Mouse (Mus musculus) adrenal gland, postnatal 36 days (tissue): ENCODE results near the gene Itga3. TPM values are rescaled to one million over a fixed set of nuclear protein-coding genes. Genes with fewer than 3 reads are reported as not detected.

ENCODE experiments used
- DNase-seq, 2 experiments: peaks; one replicate each; pipeline ENCODE4 v3.0.0; 2021; ENCODE audit warnings: mixed read lengths in 1 of 2
- total RNA-seq, 2 experiments: library from RNA; stranded (reverse); gene quantifications; 2 replicates each; pipeline ENCODE4 v1.2.3; 2021

Itga3 gene
- total RNA-seq, 2 experiments from 2014 or later, result 38.0 to 56.7 TPM

DNA sequence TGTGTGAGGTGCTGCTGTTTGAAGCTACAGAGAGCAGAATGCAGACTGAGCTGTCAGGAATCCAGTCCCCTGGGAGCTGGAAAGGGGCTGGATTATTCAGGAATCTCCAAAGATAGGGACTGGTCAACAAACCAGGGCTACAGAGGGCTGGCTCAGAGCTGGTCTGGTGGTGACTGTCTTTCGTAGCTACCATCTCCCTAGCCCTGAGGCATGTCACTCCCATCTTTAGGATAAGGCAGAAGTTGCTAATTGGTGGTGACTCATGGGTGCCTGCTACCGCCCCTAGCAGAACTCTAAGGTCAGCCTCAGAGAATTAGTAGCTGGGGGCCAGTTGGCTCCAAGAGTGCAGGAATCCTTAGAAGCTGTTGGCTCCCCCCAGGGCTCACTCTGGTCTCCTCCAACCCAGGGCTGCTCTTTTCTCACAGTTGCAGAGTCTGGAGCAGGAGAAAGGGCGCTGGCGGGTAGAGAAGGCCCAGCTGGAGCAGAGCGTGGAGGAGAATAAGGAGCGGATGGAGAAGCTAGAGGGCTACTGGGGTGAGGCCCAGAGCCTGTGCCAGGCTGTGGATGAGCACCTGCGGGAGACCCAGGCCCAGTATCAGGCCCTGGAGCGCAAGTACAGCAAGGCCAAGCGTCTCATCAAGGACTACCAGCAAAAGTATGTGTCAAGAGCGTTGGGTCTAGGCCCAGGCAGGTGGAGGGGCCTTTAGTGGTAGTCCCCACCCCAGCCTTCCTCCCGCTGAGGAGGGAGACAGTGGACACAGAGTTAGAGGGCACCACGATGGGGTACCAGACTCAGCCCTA lies 72.3 kb downstream of the Itga3 start:
- DNase-seq, result no peak

DNA sequence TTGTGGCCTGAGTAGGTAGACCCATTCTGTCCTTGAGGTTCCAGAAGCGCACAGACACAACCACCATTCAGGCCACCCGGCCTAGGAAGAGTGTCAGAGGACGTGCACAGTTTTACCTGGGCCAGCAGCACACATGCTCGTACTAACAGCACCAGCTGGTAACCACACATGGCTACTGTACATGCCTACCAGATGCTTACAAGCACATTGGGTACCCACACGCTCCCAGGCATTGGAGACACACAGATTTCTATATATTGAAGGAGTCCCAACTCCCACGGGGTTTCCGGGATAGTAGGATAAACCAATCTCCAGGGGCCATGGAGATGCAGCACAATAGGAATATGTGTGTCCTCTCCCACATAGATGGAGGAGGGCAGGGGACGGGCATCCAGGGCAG lies 73.9 kb downstream of the Itga3 start:
- no peak for DNase-seq

DNA sequence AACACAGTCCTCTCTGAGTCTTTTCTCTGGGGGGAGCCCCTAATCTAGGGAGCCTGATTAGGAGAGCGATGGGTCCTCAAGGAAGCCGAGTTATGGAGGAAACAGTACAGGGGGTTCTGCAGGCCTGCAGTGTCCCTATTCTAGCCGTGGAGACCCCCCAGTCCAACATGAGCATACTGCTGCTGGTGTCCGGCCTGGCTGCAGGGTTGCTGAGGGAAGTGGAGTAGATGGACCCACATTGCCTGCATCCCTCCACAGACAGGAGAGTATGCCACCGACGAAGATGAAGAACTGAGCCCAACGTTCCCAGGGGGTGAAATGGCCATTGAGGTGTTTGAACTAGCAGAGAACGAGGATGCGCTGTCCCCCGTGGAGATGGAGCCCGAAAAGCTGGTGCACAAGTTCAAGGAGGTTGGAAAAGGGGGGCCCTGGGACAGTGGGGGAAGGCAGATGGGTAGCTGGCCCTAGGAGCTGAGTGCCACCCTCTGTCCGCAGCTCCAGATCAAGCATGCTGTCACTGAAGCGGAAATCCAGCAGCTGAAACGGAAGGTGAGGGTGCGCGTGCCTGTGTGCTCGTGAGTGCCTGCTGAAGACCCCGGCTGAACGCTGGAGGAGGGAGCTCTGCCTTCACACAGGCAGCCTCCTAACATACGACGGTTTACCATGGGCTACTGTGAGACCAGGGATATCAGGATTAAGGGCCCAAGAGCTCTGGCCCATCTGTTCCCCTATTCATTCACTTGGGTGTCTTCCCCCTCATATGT lies 74.8 kb downstream of the Itga3 start:
- no peak for DNase-seq

DNA sequence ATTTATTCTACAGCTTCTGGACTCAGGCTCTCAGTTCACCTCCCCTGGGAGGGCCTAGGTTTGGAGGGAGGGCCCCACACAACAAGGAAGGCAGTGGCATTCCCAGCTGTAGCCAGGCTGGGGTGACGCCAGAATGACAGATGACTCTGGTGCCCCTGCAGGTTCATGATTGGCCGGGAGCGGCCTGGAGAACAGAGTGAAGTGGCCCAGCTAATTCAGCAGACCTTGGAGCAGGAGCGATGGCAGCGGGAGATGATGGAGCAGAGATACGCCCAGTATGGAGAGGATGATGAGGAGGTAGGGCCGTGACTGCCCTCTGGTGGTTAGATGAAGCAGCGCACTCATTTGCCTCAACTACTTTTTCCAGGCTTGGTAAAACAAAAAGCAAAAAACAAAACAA lies 75.5 kb downstream of the Itga3 start:
- peak; percentile 81 to 83 for DNase-seq

DNA sequence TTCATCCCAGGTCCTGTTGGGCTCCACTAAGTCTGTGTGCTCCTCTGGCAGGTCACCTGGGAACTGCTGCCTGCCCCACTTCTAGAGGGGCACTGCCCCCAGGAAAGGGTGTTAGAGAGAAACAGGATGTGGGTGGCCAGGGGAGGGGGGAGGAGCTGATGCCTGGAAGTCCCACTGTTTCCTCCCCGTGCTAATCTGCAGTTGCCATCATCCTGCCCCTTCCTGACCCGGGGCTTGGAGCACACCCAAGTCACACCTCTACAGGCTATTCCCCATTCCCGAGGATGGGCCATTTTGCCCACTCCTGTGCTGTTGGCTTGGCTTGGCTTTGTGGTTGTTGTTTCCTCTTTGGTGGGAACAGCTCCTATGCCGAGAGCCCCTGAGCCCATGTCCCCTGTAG lies 76.1 kb downstream of the Itga3 start:
- peak in 1 of 2 experiments; percentile 73 for DNase-seq

DNA sequence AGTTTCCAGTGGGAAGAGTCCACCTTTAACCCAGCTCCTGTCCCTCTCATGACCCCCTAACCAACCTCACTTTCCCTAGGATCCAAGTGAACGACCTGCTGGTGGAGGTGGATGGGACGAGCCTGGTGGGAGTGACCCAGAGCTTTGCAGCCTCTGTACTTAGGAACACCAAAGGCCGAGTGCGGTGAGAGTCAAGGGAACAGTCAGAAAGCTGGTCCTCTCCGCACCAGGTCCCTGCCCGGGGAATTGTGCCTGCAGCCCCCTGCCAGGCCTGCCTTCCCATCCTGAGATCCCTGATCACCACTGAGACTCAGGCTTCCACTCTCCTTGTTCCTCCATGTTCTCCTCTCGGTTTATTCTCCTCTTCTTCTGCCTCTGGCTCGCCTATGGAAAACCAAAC lies 76.5 kb downstream of the Itga3 start:
- no peak for DNase-seq

DNA sequence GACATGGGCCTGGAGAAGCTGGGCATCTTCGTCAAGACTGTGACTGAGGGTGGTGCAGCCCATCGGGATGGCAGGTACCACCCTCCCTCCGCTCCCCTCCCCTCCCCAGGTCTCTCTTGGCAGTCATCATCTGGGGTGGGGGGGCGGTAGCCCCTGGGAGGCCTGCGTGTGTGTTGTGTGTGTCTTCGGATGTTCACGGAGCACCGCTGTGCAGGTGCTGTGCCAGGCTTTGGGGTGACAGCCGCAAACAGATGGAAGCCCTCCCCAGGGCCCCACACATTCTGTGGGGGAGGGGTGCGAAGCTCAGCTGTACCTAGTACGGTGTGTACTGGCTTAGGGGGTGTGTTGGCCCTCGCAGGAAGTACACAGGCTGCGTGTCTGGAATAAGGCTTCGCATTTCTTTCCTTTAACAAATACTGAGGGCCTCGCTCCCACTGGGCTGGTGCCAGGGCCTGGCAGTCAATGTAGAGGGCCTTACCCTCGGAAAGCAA lies 78.5 kb downstream of the Itga3 start:
- DNase-seq, result no peak

DNA sequence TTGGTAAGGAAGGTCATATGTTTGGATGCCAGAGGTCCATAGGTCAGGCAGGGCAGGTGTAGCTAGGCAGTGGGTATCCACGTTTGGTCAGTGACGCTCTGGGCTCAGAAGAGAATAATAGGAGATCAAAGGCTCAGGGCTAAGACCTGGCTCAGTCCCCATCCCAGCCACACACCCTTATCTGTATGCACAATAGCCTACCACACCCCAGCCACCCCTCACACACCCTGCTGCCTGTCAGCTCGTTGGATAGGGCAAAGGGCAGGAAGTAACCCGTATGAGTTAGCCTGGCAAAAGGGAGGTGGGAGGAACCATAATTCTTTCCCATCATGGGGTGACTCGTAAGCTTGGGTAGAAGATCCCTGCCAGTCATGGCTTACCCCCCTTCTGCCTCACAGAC lies 79.0 kb downstream of the Itga3 start:
- no peak for DNase-seq

DNA sequence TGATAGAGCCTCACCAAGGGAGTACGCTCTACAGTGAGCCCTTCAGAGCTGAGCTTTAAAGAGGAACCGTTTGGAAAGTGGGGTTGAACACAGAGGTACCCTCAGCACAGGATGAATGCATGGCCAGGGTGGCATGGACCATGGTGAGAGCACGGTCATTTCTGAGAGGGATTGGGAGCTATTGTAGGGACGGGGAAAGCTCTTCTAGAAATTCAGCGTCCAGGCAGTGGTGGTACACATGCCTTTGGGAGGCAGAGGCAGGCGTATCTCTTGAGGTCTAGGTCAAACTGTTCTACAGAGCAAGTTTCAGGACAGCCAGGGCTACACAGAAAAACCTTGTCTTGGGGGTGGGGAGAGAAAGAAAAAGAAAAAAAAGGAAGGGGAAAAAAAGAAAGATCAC lies 79.6 kb downstream of the Itga3 start:
- no peak for DNase-seq

DNA sequence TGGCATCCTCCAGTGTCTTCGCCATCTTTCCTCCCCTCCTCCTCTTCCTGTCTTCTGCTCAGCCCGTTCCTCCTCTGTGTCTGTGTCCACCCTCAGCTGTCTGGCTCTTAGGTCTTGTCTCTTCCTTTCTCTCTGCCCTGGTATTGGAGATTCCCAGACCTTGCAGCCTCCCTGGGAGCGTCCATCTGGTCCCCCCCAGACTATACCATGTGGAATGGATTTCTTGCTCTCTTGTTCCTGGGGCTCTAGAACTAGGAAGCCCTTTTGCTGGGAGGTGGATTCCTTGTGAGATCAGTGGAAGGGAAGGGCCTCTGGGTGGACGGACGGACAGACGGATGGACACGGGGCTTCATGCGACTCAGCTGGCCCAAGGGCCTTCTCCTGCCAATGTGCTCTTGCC lies 80.5 kb downstream of the Itga3 start:
- no peak for DNase-seq

DNA sequence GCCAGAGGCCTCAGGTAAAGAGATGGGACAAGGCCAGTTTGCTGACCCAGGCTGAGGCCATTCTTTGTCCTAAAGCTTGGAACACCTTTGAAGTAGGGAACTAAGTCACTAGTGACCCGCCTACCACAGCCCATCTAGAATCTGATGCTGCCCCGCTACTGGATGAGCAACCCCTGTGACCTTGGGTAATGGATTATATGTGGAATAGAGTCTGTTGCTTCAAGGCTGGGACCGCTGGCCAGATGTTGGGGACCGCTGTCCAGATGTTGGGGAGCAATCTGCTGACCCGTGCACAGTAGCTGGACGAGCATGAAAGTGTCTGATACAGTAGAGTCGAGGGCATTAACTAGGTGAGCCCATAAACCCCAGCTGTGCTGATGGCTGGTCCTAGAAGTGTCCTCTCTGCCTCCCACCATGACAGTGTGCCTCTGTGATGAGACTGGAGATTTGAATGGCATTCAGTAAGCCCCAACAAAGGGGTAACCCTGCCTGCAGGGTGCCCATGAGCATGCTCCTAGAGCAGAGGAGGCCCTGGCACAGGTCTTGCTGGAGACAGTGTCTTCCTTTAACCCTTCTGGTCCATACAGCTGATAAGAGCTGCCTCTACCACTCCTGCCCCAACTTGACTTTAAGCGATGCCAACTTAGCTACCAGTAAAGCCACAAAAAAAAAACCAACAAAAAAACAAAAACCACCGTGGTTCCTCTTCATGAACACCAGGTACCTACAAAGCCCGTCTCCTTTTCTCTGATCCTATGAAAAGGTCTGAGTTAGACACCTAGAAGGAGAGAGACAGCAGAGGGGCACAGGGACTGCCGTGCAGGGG lies 81.4 kb downstream of the Itga3 start:
- DNase-seq, result no peak

Other genes starting within 250 kb of the Itga3 start
- 100 to 1,000 TPM; 111 to 222 TPM for gene Col1a1, start 140.6 kb downstream of the Itga3 start, total RNA-seq
- gene Hils1, start 109.2 kb downstream of the Itga3 start, total RNA-seq, result not detected
- not detected for gene Sgca, start 100.5 kb downstream of the Itga3 start, total RNA-seq
- gene Ppp1r9b, start 85.8 kb downstream of the Itga3 start, total RNA-seq, result 100 to 1,000 TPM; 119 to 120 TPM
- 1 to 10 TPM; 3.2 to 3.4 TPM for gene Samd14, start 66.9 kb downstream of the Itga3 start, total RNA-seq
- gene Pdk2, start 35.4 kb downstream of the Itga3 start, total RNA-seq, result 100 to 1,000 TPM in 1 of 2 experiments, 10 to 100 TPM in 1; 70.0 to 103 TPM
- not detected for gene Dlx3, start 43.3 kb upstream of the Itga3 start, total RNA-seq
- gene Dlx4, start 69.5 kb upstream of the Itga3 start, total RNA-seq, result not detected
- gene Tac4, start 184.7 kb upstream of the Itga3 start, total RNA-seq, result not detected
- 10 to 100 TPM; 48.5 to 51.9 TPM for gene Kat7, start 233.4 kb upstream of the Itga3 start, total RNA-seq